Mouse (Mus musculus) thymus, adult 2 months (tissue): ENCODE measurements around the gene Selenbp2.
"Not testable (repeated sequence)": the region's sequence is repeated elsewhere in the genome, so short reads cannot be mapped to it uniquely, and the experiment has no call there.

ENCODE experiments used
- CTCF ChIP-seq: fragments of 200-500 bp; IDR thresholded peaks from 2 replicates; pipeline ENCODE4 v1.5.1; 2012; ENCODE audit warnings: mild to moderate bottlenecking, control low read depth, low read length, moderate library complexity, borderline replicate concordance; ENCODE audit not compliant: control insufficient read depth, poor library complexity, insufficient read depth; ENCODE audit errors: extremely low read depth
- POLR2A ChIP-seq: fragments of 200-500 bp; IDR thresholded peaks from 2 replicates; pipeline ENCODE4 v1.6.1; 2012; ENCODE audit warnings: mild to moderate bottlenecking, low read length, control low read depth, moderate library complexity; ENCODE audit not compliant: control insufficient read depth, poor library complexity, insufficient read depth; ENCODE audit errors: extremely low read depth

DNA sequence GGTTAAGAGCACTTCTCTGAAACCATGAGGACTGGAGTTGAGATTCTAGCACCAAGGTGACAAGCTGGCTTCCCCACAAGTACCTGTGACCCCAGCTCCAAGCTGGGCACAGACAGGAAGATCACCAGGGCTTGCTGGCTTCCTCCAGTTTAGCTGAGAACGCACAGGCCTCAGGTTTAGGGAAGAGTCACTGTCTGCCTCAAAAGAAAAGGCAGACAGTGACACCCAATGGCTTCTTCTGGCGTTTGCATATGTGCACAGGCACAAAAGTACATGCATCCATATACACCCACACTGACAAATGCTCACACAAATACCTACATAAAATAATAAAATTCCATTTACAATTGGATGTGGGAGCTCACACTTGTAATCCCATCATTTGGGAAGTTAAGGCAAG lies 30.3 kb downstream of the Selenbp2 start:
- not testable (repeated sequence) for TF ChIP-seq POLR2A, CTCF
